Mouse (Mus musculus) limb, embryonic 14.5 days (tissue): Measurements from ENCODE around the gene Gdpd1. TPM values are rescaled to one million over a fixed set of nuclear protein-coding genes. Genes with fewer than 3 reads are reported as not detected.
"Not testable (repeated sequence)": the region's sequence is repeated elsewhere in the genome, so short reads cannot be mapped to it uniquely, and the experiment has no call there.

Experiments
- ATAC-seq: fragments of 200-750 bp; cut with Nextera tagmentation; 2 replicates; pipeline ENCODE4 v1.8.0; 2017; ENCODE audit warnings: low read depth, moderate number of reproducible peaks, moderate TSS enrichment; ENCODE audit not compliant: low FRiP score
- DNase-seq: peaks from one replicate; pipeline ENCODE4 v3.0.0-alpha.2; 2015; ENCODE audit warnings: low spot score
- H3K27ac ChIP-seq: fragments of 300-500 bp; sonication (generic); replicated peaks from 2 replicates; pipeline ENCODE4 v1.5.1; 2014; ENCODE audit warnings: low read depth, mild to moderate bottlenecking, low read length, moderate library complexity, mixed read lengths
- H3K27me3 ChIP-seq: fragments of 300-500 bp; sonication (generic); 2 replicates; pipeline ENCODE4 v1.6.1; 2014; ENCODE audit warnings: low read length, mixed read lengths; ENCODE audit not compliant: control insufficient read depth, insufficient read depth
- H3K36me3 ChIP-seq: fragments of 300-500 bp; sonication (generic); 2 replicates; pipeline ENCODE4 v1.6.1; 2014; ENCODE audit warnings: mild to moderate bottlenecking, low read length, moderate library complexity, mixed read lengths; ENCODE audit not compliant: control insufficient read depth, insufficient read depth
- H3K4me1 ChIP-seq: fragments of 300-500 bp; sonication (generic); 2 replicates; pipeline ENCODE4 v1.6.1; 2014; ENCODE audit warnings: antibody characterized with exemption, low read length, mixed read lengths; ENCODE audit not compliant: control insufficient read depth, insufficient read depth
- H3K4me2 ChIP-seq: fragments of 300-500 bp; sonication (generic); replicated peaks from 2 replicates; pipeline ENCODE4 v1.6.1; 2014; ENCODE audit warnings: low read depth, mild to moderate bottlenecking, low read length, moderate library complexity; ENCODE audit not compliant: severe bottlenecking
- H3K4me3 ChIP-seq: fragments of 300-500 bp; sonication (generic); replicated peaks from 2 replicates; pipeline ENCODE4 v1.5.1; 2014; ENCODE audit warnings: low read length
- H3K9ac ChIP-seq: fragments of 300-500 bp; sonication (generic); 2 replicates; pipeline ENCODE4 v1.6.1; 2014; ENCODE audit warnings: mild to moderate bottlenecking, low read depth, low read length, moderate library complexity; ENCODE audit not compliant: severe bottlenecking
- H3K9me3 ChIP-seq: fragments of 300-500 bp; sonication (generic); 2 replicates; pipeline ENCODE4 v1.6.1; 2016; ENCODE audit warnings: low read length; ENCODE audit not compliant: control insufficient read depth
- POLR2A ChIP-seq: fragments of 200-500 bp; IDR thresholded peaks from 2 replicates; pipeline ENCODE4 v1.8.0; 2012; ENCODE audit warnings: inconsistent platforms, mild to moderate bottlenecking, moderate library complexity, borderline replicate concordance; ENCODE audit not compliant: insufficient read depth, insufficient read length; ENCODE audit errors: extremely low read depth
- WGBS: fragments of 180-500 bp; shearing (Covaris S2); extraction: QIAGEN DNeasy Blood & Tissue Kit; methylation state at CpG from one replicate; pipeline ENCODE4 v1.1.7; 2014; 5-methylcytosine and 5-hydroxymethylcytosine counted together
- polyA plus RNA-seq, 2 experiments: library from polyadenylated mRNA; depleted of rRNA in 1 of 2; stranded (reverse) in 1 of 2; unstranded in 1 of 2; fragments of >200 nt; fragmentation: Nextera tagmentation in 1 of 2; extraction: Ambion mirVana in 1 of 2; gene quantifications; 2 replicates each; pipeline versions ENCODE4 v1.2.1 to v1.2.3; 2012 to 2014

Gene Gdpd1
- polyA plus RNA-seq, 2 experiments, result 8.8 to 19.3 TPM

GRCm38 (mm10) chr11:87083712-87084111, 9.8 kb upstream of the Gdpd1 start:
- 76% methylated on average over 1 of the region's 1 CpGs for WGBS
- H3K27ac ChIP-seq, result no peak overlapping the region
- no peaks in the 10 kb centered on the region for H3K27me3 ChIP-seq
- H3K4me2 ChIP-seq, result no peak overlapping the region
- H3K9ac ChIP-seq, result no peak overlapping the region
- DNase-seq, result no peak
- H3K4me3 ChIP-seq, result no peak overlapping the region
- H3K36me3 ChIP-seq, result peaks cover 46% of the 10 kb centered on the region
- peaks cover 19% of the 10 kb centered on the region for H3K4me1 ChIP-seq
- no peak for ATAC-seq
- no peak for TF ChIP-seq POLR2A
- H3K9me3 ChIP-seq, result no peaks in the 10 kb centered on the region

- peak overlapping the region; percentile 61 for H3K4me3 ChIP-seq
- peak overlapping the region; percentile 90 for H3K4me2 ChIP-seq
- no peaks in the 10 kb centered on the region for H3K27me3 ChIP-seq
- peaks cover 22% of the 10 kb centered on the region for H3K36me3 ChIP-seq
- DNase-seq (peak; percentile 56), ATAC-seq (peak; percentile 54)
- no peaks in the 10 kb centered on the region for H3K9me3 ChIP-seq
- peak overlapping the region; percentile 75 for H3K9ac ChIP-seq
- no peaks in the 10 kb centered on the region for H3K4me1 ChIP-seq
- under 1% methylated on average over 24 of the region's 24 CpGs for WGBS
- TF ChIP-seq POLR2A, result no peak
- no peak overlapping the region; the same call in 1 of the 2 replicates for H3K27ac ChIP-seq
Observed at GRCm38 (mm10) chr11:87073343-87073865, 458 bp downstream of the Gdpd1 start.

GRCm38 (mm10) chr11:87062087-87062486, 11.8 kb downstream of the Gdpd1 start:
- DNase-seq, result no peak
- Histone ChIP-seq H3K9ac (no peak overlapping the region), H3K27me3 (no peaks in the 10 kb centered on the region), H3K27ac (no peak overlapping the region), H3K4me3 (no peak overlapping the region), H3K9me3 (no peaks in the 10 kb centered on the region), H3K36me3 (peaks cover 15% of the 10 kb centered on the region), H3K4me2 (no peak overlapping the region), H3K4me1 (no peaks in the 10 kb centered on the region)
- WGBS, result 40% methylated on average over 3 of the region's 3 CpGs
- no peak for TF ChIP-seq POLR2A
- no peak for ATAC-seq

DNA sequence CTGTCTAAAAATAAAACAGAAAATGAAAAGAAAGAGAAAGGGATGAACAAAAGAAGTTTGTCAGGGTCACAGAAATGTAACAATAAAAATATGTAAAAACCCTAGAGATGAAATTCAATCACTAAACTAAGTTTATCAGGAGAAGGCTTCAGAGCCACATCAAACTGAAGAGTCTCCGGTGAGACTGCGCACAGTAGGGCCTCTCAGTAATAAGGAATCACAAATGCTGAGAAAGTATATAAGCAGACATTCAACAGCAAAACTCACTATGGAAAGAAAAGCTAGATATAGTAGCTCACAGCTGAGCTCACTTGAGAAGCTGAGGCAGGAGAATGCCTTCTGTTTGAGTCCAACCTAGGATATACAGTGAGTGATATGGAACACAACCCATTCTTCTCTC, 13.5 kb downstream of the Gdpd1 start:
- 93% methylated on average over 2 of the region's 2 CpGs for WGBS

DNA sequence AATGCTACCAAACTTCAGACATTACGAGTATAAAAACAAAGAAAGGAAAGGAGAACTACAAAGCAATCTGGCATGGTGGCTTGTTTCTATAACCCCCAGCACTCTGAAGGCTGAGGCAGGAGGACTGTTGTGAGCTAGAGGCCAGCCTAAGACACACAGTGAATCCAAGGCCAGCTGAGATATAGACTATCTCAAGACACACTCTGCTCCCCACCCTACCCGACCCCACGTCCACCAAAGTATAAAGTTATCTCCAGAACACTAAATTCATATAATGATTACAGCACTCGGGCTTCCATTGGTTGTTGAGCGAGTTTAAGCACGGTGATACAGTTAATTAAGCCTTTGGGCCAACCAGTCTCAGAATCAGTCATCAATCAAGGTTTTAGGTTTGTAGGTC, 17.6 kb downstream of the Gdpd1 start:
- no peak overlapping the region for H3K27ac ChIP-seq
- H3K4me3 ChIP-seq, result no peak overlapping the region
- no peak overlapping the region for H3K9ac ChIP-seq
- no peak overlapping the region for H3K4me2 ChIP-seq
- H3K36me3 ChIP-seq, result peaks cover 27% of the 10 kb centered on the region
- DNase-seq (no peak), ATAC-seq (no peak)
- no peak for TF ChIP-seq POLR2A
- no peaks in the 10 kb centered on the region for H3K9me3 ChIP-seq
- no peaks in the 10 kb centered on the region for H3K27me3 ChIP-seq
- H3K4me1 ChIP-seq, result no peaks in the 10 kb centered on the region
- WGBS, result 83% methylated on average over 6 of the region's 6 CpGs

More for the DNA sequence above, 13.5 kb downstream of the Gdpd1 start:
- Histone ChIP-seq H3K4me1 (no peaks in the 10 kb centered on the region), H3K4me2 (no peak overlapping the region), H3K9me3 (no peaks in the 10 kb centered on the region), H3K36me3 (peaks cover 24% of the 10 kb centered on the region), H3K27me3 (no peaks in the 10 kb centered on the region), H3K4me3 (no peak overlapping the region), H3K9ac (no peak overlapping the region), H3K27ac (no peak overlapping the region)
- DNase-seq (no peak), ATAC-seq (no peak)
- TF ChIP-seq POLR2A, result no peak

- not testable (repeated sequence) for DNase-seq, H3K4me1 ChIP-seq, H3K27ac ChIP-seq, H3K9me3 ChIP-seq, H3K9ac ChIP-seq, H3K4me2 ChIP-seq, H3K36me3 ChIP-seq, H3K4me3 ChIP-seq, H3K27me3 ChIP-seq, ATAC-seq
- 94% methylated on average over 7 of the region's 7 CpGs for WGBS
Observed at GRCm38 (mm10) chr11:87048900-87049299, 25.0 kb downstream of the Gdpd1 start.
